13 mouse cellular contexts compared by ENCODE assay signal in genomic region chr15:82268185-82268584, GRCm38 (mm10). TPM values are rescaled to one million over a fixed set of nuclear protein-coding genes. Genes with fewer than 3 reads are reported as not detected.
DNase-seq lines count a peak whose midpoint lies in the region; ATAC-seq and TF ChIP-seq lines count a peak whose summit lies in the region.
"Had no signal": no experiment of that assay in that cellular context is flagged by ENCODE, and none has a peak within 500 bp of the region (broad histone marks: within the 10 kb centered on the region; RNA-seq: fewer than 3 reads in every experiment).

No protein-coding gene starts in this region.

- H3K27ac ChIP-seq in hindbrain, embryonic 12.5 days, result peak overlapping the region; percentile 83
- peak overlapping the region; percentile 63; the same call in 1 of the 2 replicates for H3K27ac ChIP-seq in midbrain, postnatal 0 days (ENCODE audit: low read depth, low read length)

- peak; percentile 51 for DNase-seq in cerebellum, adult 9-10 months
- no peak for DNase-seq in cerebellum, adult 8-10 months
- peak; percentile 85 for DNase-seq in brain, embryonic 14.5 days (ENCODE audit: low read depth)
- peak; percentile 75 for DNase-seq in midbrain, postnatal 0 days (ENCODE audit: low spot score)
- no peak for DNase-seq in kidney, adult 9 months
- DNase-seq in thymus, postnatal 4 days, result no peak
- DNase-seq in c-Kit-positive CD71-positive TER-119-positive erythroid progenitor cells, embryonic 14.5 days (ENCODE audit: low spot score), result no peak
- DNase-seq: heart, postnatal 14 days; liver, postnatal 0 days had no signal

- H3K4me1 ChIP-seq in hindbrain, embryonic 12.5 days, result peaks cover 43% of the 10 kb centered on the region
- peaks cover 12% of the 10 kb centered on the region; the same call in 1 of the 2 replicates for H3K4me1 ChIP-seq in midbrain, postnatal 0 days (ENCODE audit: insufficient read depth, low read length)

- H3K9me3 ChIP-seq in hindbrain, embryonic 12.5 days (replicated peaks), result no peaks in the 10 kb centered on the region
- H3K9me3 ChIP-seq in midbrain, postnatal 0 days (ENCODE audit: low read length), result no peaks in the 10 kb centered on the region

- H3K36me3 ChIP-seq in hindbrain, embryonic 12.5 days, result no peaks in the 10 kb centered on the region
- no peaks in the 10 kb centered on the region for H3K36me3 ChIP-seq in midbrain, postnatal 0 days (ENCODE audit: insufficient read depth, low read length)

- no peak for TF ChIP-seq CTCF in brain, embryonic 14.5 days (IDR thresholded peaks at IDR 0.05; ENCODE audit: borderline replicate concordance, extremely low read depth, insufficient read depth, insufficient read length)
- TF ChIP-seq CTCF in midbrain, postnatal 0 days (IDR thresholded peaks at IDR 0.05), result no peak

- no peak for TF ChIP-seq POLR2A in brain, embryonic 14.5 days (IDR thresholded peaks at IDR 0.05; ENCODE audit: borderline replicate concordance, extremely low read depth, insufficient read depth, insufficient read length, poor library complexity, severe bottlenecking)

- peak; percentile 41 for ATAC-seq in hindbrain, embryonic 12.5 days (ENCODE audit: low FRiP score)
- ATAC-seq in midbrain, postnatal 0 days (ENCODE audit: low FRiP score), result no peak
- ATAC-seq: liver, postnatal 0 days; Patski had no signal

- H3K27me3 ChIP-seq in hindbrain, embryonic 12.5 days, result peaks cover 17% of the 10 kb centered on the region
- no peaks in the 10 kb centered on the region for H3K27me3 ChIP-seq in midbrain, postnatal 0 days (ENCODE audit: insufficient read depth, low read length)

- no peak overlapping the region for H3K4me3 ChIP-seq in hindbrain, embryonic 12.5 days
- no peak overlapping the region for H3K4me3 ChIP-seq in midbrain, postnatal 0 days (ENCODE audit: low read depth, low read length)
- H3K4me3 ChIP-seq: myocyte had no signal

- no peak overlapping the region for H3K9ac ChIP-seq in hindbrain, embryonic 12.5 days
- no peak overlapping the region for H3K9ac ChIP-seq in midbrain, postnatal 0 days (replicated peaks; ENCODE audit: low read length, poor library complexity, severe bottlenecking)
- H3K9ac ChIP-seq: liver, postnatal 0 days had no signal

- no peak overlapping the region for H3K4me2 ChIP-seq in hindbrain, embryonic 12.5 days (replicated peaks)
- H3K4me2 ChIP-seq in midbrain, postnatal 0 days (ENCODE audit: low read depth, low read length, poor library complexity, severe bottlenecking), result no peak overlapping the region

- 7% methylated on average over 3 of the region's 3 CpGs for WGBS in hindbrain, embryonic 12.5 days
- 3% methylated on average over 3 of the region's 3 CpGs for WGBS in midbrain, postnatal 0 days

RNA-seq across cellular contexts. Expression of gene Sept3, which starts 6.5 kb away (rescaled TPM):
- polyA plus RNA-seq in brain, embryonic 14.5 days (2012; rRNA removed), result 426 and 484 TPM in 2 replicates
- 234 and 254 TPM in 2 replicates for polyA plus RNA-seq in hindbrain, embryonic 12.5 days (2016; fragmentation: Nextera tagmentation; extraction: Ambion mirVana)
- total RNA-seq in midbrain, postnatal 0 days (2014; rRNA removed), result 480 and 506 TPM in 2 replicates
- 369 and 404 TPM in 2 replicates for polyA plus RNA-seq in midbrain, postnatal 0 days (2015; fragmentation: Nextera tagmentation; extraction: Ambion mirVana)

RNA-seq across cellular contexts. Expression of gene 1500009C09Rik, which starts 16.0 kb away (rescaled TPM):
- 67.2 and 71.3 TPM in 2 replicates for polyA plus RNA-seq in brain, embryonic 14.5 days (2012; rRNA removed)
- 1.3 and 1.6 TPM in 2 replicates for polyA plus RNA-seq in hindbrain, embryonic 12.5 days (2016; fragmentation: Nextera tagmentation; extraction: Ambion mirVana)
- 139 and 156 TPM in 2 replicates for total RNA-seq in midbrain, postnatal 0 days (2014; rRNA removed)
- 15.4 and 17.9 TPM in 2 replicates for polyA plus RNA-seq in midbrain, postnatal 0 days (2015; fragmentation: Nextera tagmentation; extraction: Ambion mirVana)
- total RNA-seq: heart, postnatal 14 days had no signal
- polyA plus RNA-seq: liver, postnatal 0 days; myocyte; Patski had no signal

RNA-seq across cellular contexts. Expression of gene Cenpm, which starts 23.6 kb away (rescaled TPM):
- polyA plus RNA-seq in brain, embryonic 14.5 days (2012; rRNA removed), result 16.5 and 26.2 TPM in 2 replicates
- polyA plus RNA-seq in hindbrain, embryonic 12.5 days (2016; fragmentation: Nextera tagmentation; extraction: Ambion mirVana), result 51.1 and 51.4 TPM in 2 replicates
- total RNA-seq in midbrain, postnatal 0 days (2014; rRNA removed), result 5.2 and 17.9 TPM in 2 replicates
- 10.2 TPM in 2 replicates for polyA plus RNA-seq in midbrain, postnatal 0 days (2015; fragmentation: Nextera tagmentation; extraction: Ambion mirVana)

RNA-seq across cellular contexts. Expression of gene Wbp2nl, which starts 30.6 kb away (rescaled TPM):
- 0.15 and 0.19 TPM in 2 replicates for polyA plus RNA-seq in brain, embryonic 14.5 days (2012; rRNA removed)
- not detected in 2 replicates for polyA plus RNA-seq in hindbrain, embryonic 12.5 days (2016; fragmentation: Nextera tagmentation; extraction: Ambion mirVana)
- 0.60 and 0.99 TPM in 2 replicates for total RNA-seq in midbrain, postnatal 0 days (2014; rRNA removed)
- polyA plus RNA-seq in midbrain, postnatal 0 days (2015; fragmentation: Nextera tagmentation; extraction: Ambion mirVana), result 0.11 and 0.23 TPM in 2 replicates
- total RNA-seq: heart, postnatal 14 days; layer of hippocampus, postnatal 25 days had no signal
- polyA plus RNA-seq: myocyte, Patski had no signal

RNA-seq across cellular contexts. Expression of gene Tnfrsf13c, which starts 44.0 kb away (rescaled TPM):
- polyA plus RNA-seq in brain, embryonic 14.5 days (2012; rRNA removed), result 0.26 and 0.30 TPM in 2 replicates
- 0.18 and 0.34 TPM in 2 replicates for polyA plus RNA-seq in hindbrain, embryonic 12.5 days (2016; fragmentation: Nextera tagmentation; extraction: Ambion mirVana)
- total RNA-seq in midbrain, postnatal 0 days (2014; rRNA removed), result 0.94 and 2.1 TPM in 2 replicates
- 0.18 and 0.27 TPM in 2 replicates for polyA plus RNA-seq in midbrain, postnatal 0 days (2015; fragmentation: Nextera tagmentation; extraction: Ambion mirVana)

Comparison
In these comparisons a context has a peak if more than half of its experiments do, and no peak if none do; other contexts are left out.
1. DNase-seq: peak in cerebellum, adult 9-10 months (single experiment), brain, embryonic 14.5 days (single experiment) and midbrain, postnatal 0 days (single experiment); none in cerebellum, adult 8-10 months (single experiment), kidney, adult 9 months (single experiment), thymus, postnatal 4 days (single experiment) and c-Kit-positive CD71-positive TER-119-positive erythroid progenitor cells, embryonic 14.5 days (single experiment).